Mouse (Mus musculus) lung, embryonic 15.5 days (tissue): ENCODE data around the gene Tmem266. TPM values are rescaled to one million over a fixed set of nuclear protein-coding genes. Genes with fewer than 3 reads are reported as not detected.

ENCODE experiments used
- ATAC-seq: fragments of 200-750 bp; cut with Nextera tagmentation; 2 replicates; pipeline ENCODE4 v1.8.0; 2017; ENCODE audit warnings: moderate number of reproducible peaks, borderline replicate concordance; ENCODE audit not compliant: low FRiP score, low TSS enrichment; ENCODE audit errors: extremely low read depth
- H3K27ac ChIP-seq: fragments of 300-500 bp; sonication (generic); 2 replicates; pipeline ENCODE4 v1.5.1; 2015; ENCODE audit warnings: moderate library complexity, mild to moderate bottlenecking, inconsistent platforms
- H3K27me3 ChIP-seq: fragments of 300-500 bp; sonication (generic); 2 replicates; pipeline ENCODE4 v1.6.1; 2015; ENCODE audit warnings: inconsistent platforms
- H3K36me3 ChIP-seq: fragments of 300-500 bp; sonication (generic); 2 replicates; pipeline ENCODE4 v1.6.1; 2015; ENCODE audit warnings: inconsistent platforms
- H3K4me1 ChIP-seq: fragments of 300-500 bp; sonication (generic); 2 replicates; pipeline ENCODE4 v1.6.1; 2015; ENCODE audit warnings: inconsistent platforms
- H3K4me2 ChIP-seq: fragments of 300-500 bp; sonication (generic); 2 replicates; pipeline ENCODE4 v1.6.1; 2015; ENCODE audit warnings: inconsistent platforms, mild to moderate bottlenecking, moderate library complexity
- H3K4me3 ChIP-seq: fragments of 300-500 bp; sonication (generic); 2 replicates; pipeline ENCODE4 v1.5.1; 2015; ENCODE audit warnings: mild to moderate bottlenecking, inconsistent platforms
- H3K9ac ChIP-seq: fragments of 300-500 bp; sonication (generic); 2 replicates; pipeline ENCODE4 v1.6.1; 2015; ENCODE audit warnings: inconsistent platforms
- H3K9me3 ChIP-seq: fragments of 300-500 bp; sonication (generic); 2 replicates; pipeline ENCODE4 v1.6.1; 2016; ENCODE audit warnings: inconsistent platforms
- WGBS: fragments of 180-500 bp; shearing (Covaris S2); methylation state at CpG from one replicate; pipeline ENCODE4 v1.1.7; 2015; 5-methylcytosine and 5-hydroxymethylcytosine counted together
- polyA plus RNA-seq: library from polyadenylated mRNA; unstranded; fragments of >200 nt; fragmentation: Nextera tagmentation; extraction: Ambion mirVana; gene quantifications from 2 replicates; pipeline ENCODE4 v1.2.1, GENCODE M21; 2015

The Tmem266 gene
- polyA plus RNA-seq, 1 experiment from 2014 or later: 0.24 TPM

- Histone ChIP-seq H3K4me3 (no peak overlapping the region), H3K36me3 (no peaks in the 10 kb centered on the region), H3K27ac (no peak overlapping the region), H3K4me1 (no peaks in the 10 kb centered on the region), H3K9ac (no peak overlapping the region), H3K27me3 (no peaks in the 10 kb centered on the region), H3K4me2 (no peak overlapping the region), H3K9me3 (no peaks in the 10 kb centered on the region)
- 52% methylated on average over 2 of the region's 2 CpGs for WGBS
- ATAC-seq: no peak
Measured at GRCm38 (mm10) chr9:55406773-55407172, 80.1 kb downstream of the Tmem266 start.

GRCm38 (mm10) chr9:55408851-55409250 lies 82.1 kb downstream of the Tmem266 start:
- WGBS: 29% methylated on average over 4 of the region's 4 CpGs

DNA sequence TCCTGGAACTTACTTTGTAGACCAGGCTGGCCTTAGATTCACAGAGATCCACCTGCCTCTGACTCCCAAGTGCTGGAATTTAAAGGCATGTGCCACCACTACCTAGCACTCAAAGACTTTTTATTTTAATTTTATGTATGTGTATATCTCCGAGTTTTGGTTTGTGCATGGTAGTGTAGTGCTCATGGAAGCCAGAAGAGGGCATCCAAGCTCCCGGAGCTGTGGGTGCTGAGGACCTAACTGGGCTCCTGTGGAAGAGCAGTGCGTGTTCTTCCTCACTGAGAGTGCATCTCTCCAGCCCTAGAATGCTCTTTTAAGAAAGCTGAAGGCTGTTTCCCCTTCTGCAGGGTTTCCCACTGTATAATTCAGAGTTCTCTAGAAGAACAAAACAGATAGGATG lies 83.1 kb downstream of the Tmem266 start:
- H3K4me1 ChIP-seq: no peaks in the 10 kb centered on the region
- no peak overlapping the region for H3K4me2 ChIP-seq
- WGBS: 36% methylated on average over 3 of the region's 3 CpGs
- H3K36me3 ChIP-seq: no peaks in the 10 kb centered on the region
- no peaks in the 10 kb centered on the region for H3K9me3 ChIP-seq
- no peak for ATAC-seq
- H3K4me3 ChIP-seq: no peak overlapping the region
- H3K27ac ChIP-seq: no peak overlapping the region
- H3K27me3 ChIP-seq: no peaks in the 10 kb centered on the region
- no peak overlapping the region for H3K9ac ChIP-seq

More at GRCm38 (mm10) chr9:55408851-55409250, 82.1 kb downstream of the Tmem266 start:
- Histone ChIP-seq H3K4me1 (no peaks in the 10 kb centered on the region), H3K4me2 (no peak overlapping the region), H3K9ac (no peak overlapping the region), H3K4me3 (no peak overlapping the region), H3K27me3 (no peaks in the 10 kb centered on the region), H3K27ac (no peak overlapping the region), H3K9me3 (no peaks in the 10 kb centered on the region), H3K36me3 (no peaks in the 10 kb centered on the region)
- ATAC-seq: no peak

GRCm38 (mm10) chr9:55410430-55410829 lies 83.7 kb downstream of the Tmem266 start:
- Histone ChIP-seq H3K27ac (no peak overlapping the region), H3K4me3 (no peak overlapping the region), H3K9ac (no peak overlapping the region), H3K4me1 (no peaks in the 10 kb centered on the region), H3K4me2 (no peak overlapping the region), H3K36me3 (no peaks in the 10 kb centered on the region), H3K27me3 (no peaks in the 10 kb centered on the region), H3K9me3 (no peaks in the 10 kb centered on the region)
- WGBS: 35% methylated on average over 6 of the region's 6 CpGs
- no peak for ATAC-seq

- no peak overlapping the region for H3K27ac ChIP-seq
- ATAC-seq: no peak
Measured at GRCm38 (mm10) chr9:55411154-55411553, 84.4 kb downstream of the Tmem266 start.

DNA sequence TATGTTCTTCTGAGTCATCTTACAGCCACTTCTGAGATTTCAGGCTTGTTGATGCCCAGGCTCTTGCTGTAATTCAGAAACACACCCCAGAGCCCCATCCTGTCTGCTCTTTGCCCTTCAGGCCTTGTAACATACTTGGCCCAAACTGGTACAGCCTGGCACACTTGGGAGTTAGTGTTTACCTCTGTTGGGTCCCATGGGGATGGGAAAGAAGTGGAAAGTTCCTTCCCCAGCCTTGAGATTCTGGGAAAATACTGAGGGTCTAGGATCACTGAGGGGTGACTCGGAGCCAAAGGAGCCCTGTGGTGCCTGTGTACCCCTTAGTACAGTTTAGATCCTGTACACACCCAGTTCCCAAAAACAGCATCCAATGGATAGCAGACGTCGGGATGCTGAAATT lies 95.1 kb downstream of the Tmem266 start:
- H3K36me3 ChIP-seq: no peaks in the 10 kb centered on the region
- ATAC-seq: no peak
- 85% methylated on average over 3 of the region's 3 CpGs for WGBS

More at GRCm38 (mm10) chr9:55411154-55411553, 84.4 kb downstream of the Tmem266 start:
- H3K4me3 ChIP-seq: no peak overlapping the region
- H3K9me3 ChIP-seq: no peaks in the 10 kb centered on the region
- H3K9ac ChIP-seq: no peak overlapping the region
- 40% methylated on average over 6 of the region's 6 CpGs for WGBS
- no peaks in the 10 kb centered on the region for H3K4me1 ChIP-seq
- no peak overlapping the region for H3K4me2 ChIP-seq
- H3K36me3 ChIP-seq: no peaks in the 10 kb centered on the region
- no peaks in the 10 kb centered on the region for H3K27me3 ChIP-seq

DNA sequence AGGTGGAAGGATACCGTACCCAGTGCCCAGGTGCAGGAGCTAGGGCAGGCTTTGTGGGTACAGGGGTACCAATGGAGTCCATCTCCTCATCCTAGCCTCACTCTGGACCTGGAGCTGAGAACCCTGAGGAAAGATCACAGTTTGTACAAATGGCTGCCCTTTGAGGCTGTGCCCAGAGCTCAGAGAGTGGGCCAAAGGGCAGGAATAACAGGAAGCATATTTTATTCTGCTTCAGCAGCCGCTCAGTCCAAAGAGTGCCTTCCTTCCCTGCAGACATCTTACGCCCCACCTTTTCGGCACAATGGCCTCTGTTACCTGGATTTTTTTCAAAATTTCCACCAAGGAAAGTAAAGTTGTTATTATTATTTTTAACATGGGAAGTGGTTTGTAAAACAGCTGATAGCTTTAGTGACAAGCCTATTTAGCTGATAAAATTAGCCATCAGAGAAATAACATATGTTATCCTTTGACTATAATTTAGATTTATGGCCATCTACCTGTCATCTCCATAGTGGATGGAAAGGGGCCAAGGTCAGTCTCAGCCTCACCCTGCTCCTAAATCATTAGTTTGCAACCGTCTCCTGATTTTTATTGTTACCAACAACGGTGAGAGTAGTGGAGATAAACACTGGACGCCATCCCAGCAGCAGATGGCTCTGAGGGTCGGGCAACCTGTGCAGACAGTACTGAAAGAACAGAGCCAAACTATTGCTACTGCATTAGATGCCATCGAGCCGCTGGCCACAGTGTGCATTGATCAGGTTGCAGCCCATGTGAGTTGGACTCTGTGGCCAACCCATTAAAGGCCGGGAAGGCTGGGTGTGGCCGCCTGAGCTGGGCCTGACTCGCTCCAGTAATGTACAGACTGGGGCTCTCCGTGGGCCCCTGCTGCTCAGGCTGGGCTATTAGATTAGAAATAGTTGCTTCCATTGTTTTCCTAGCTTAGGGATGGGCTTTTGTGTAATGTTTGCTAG lies 97.0 kb downstream of the Tmem266 start:
- no peaks in the 10 kb centered on the region for H3K36me3 ChIP-seq
- H3K27me3 ChIP-seq: no peaks in the 10 kb centered on the region
- no peak overlapping the region for H3K4me3 ChIP-seq
- 67% methylated on average over 14 of the region's 14 CpGs for WGBS
- no peak overlapping the region for H3K9ac ChIP-seq
- no peak for ATAC-seq
- H3K4me2 ChIP-seq: no peak overlapping the region
- no peaks in the 10 kb centered on the region for H3K4me1 ChIP-seq
- no peak overlapping the region for H3K27ac ChIP-seq
- H3K9me3 ChIP-seq: no peaks in the 10 kb centered on the region

More for the DNA sequence above, 95.1 kb downstream of the Tmem266 start:
- H3K9ac ChIP-seq: no peak overlapping the region
- no peak overlapping the region for H3K4me2 ChIP-seq
- no peak overlapping the region for H3K27ac ChIP-seq
- H3K4me1 ChIP-seq: no peaks in the 10 kb centered on the region
- no peak overlapping the region for H3K4me3 ChIP-seq
- no peaks in the 10 kb centered on the region for H3K9me3 ChIP-seq
- H3K27me3 ChIP-seq: no peaks in the 10 kb centered on the region

DNA sequence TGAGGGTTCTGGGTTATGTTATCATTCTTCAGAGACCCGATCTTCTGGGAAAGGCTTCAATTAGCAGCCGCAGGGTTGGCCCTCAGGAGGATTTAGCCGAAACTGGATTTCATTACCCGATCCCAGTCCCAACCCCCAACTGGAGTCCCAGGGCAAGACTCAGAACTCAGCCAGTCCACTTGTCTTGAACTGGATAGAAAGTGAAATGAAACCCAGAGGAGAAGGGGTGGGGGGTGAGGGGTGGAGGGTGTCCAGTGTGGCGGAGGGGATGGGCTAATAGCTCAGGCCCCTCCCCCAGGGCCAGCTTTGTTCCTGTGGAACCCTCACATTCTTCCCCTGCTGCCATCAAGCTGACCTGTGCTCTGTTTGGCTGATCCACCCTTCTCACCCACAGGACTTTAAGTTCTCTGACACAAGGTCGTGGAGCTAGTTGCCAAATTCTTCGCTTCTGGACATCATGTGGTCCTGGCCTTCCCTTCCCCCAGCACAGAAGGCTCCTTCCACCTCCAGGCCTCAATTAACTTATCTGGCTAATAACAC lies 98.6 kb downstream of the Tmem266 start:
- Histone ChIP-seq H3K27me3 (no peaks in the 10 kb centered on the region), H3K4me3 (no peak overlapping the region), H3K9me3 (no peaks in the 10 kb centered on the region), H3K4me2 (no peak overlapping the region), H3K36me3 (no peaks in the 10 kb centered on the region), H3K4me1 (no peaks in the 10 kb centered on the region), H3K9ac (no peak overlapping the region), H3K27ac (no peak overlapping the region)
- no peak for ATAC-seq
- WGBS: 62% methylated on average over 7 of the region's 7 CpGs

DNA sequence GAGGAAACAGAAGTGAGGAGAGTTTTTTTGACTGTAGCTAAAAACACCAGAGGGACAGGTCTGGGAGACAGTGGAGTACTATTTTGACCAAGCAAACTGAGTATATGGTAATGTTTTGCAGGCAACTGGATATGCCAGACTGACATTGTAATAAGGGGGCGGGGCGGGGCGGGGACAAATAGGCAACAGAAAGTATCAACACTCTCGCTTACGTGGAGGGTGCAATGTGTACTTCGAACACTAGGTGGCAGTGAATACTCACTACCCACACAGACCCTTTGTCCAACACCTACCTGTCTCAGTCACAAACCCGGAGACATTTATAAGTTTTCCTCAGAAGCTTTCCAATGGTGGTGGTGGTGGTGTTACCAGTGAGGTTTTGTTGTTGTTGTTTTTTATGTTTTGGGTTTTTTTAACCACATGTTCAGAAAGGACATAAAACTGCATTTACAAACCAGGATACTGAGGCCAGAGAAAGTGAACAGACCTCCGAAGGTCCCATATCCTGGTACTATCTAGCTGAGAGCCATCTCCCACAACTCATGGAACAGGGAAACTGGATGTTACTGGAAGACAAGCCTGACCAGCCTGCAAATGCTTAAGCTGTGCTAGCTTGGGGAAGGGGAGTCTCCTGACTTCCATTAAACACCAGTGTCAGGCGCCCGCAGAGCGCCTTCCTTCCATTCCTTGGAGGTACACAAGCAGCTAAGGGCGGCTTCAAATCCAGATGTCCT lies 102.7 kb downstream of the Tmem266 start:
- ATAC-seq: peak; percentile 40; the same call in 1 of the 2 replicates
- H3K4me3 ChIP-seq: peak overlapping the region; percentile 22
- H3K9ac ChIP-seq: peak overlapping the region; percentile 17; the same call in 1 of the 2 replicates
- H3K36me3 ChIP-seq: no peaks in the 10 kb centered on the region
- peak overlapping the region; percentile 41 for H3K4me2 ChIP-seq
- no peaks in the 10 kb centered on the region for H3K27me3 ChIP-seq
- H3K27ac ChIP-seq: 0 out of 2 replicates have a peak overlapping the region, but pooled peaks have one; percentile 5
- no peaks in the 10 kb centered on the region for H3K4me1 ChIP-seq
- no peaks in the 10 kb centered on the region for H3K9me3 ChIP-seq
- 28% methylated on average over 12 of the region's 12 CpGs for WGBS

- WGBS: 21% methylated on average over 20 of the region's 20 CpGs
- Histone ChIP-seq H3K27ac (0 out of 2 replicates have a peak overlapping the region, but pooled peaks have one; percentile 5), H3K4me2 (peak overlapping the region; percentile 41)
Measured at GRCm38 (mm10) chr9:55430133-55430532, 103.4 kb downstream of the Tmem266 start.

DNA sequence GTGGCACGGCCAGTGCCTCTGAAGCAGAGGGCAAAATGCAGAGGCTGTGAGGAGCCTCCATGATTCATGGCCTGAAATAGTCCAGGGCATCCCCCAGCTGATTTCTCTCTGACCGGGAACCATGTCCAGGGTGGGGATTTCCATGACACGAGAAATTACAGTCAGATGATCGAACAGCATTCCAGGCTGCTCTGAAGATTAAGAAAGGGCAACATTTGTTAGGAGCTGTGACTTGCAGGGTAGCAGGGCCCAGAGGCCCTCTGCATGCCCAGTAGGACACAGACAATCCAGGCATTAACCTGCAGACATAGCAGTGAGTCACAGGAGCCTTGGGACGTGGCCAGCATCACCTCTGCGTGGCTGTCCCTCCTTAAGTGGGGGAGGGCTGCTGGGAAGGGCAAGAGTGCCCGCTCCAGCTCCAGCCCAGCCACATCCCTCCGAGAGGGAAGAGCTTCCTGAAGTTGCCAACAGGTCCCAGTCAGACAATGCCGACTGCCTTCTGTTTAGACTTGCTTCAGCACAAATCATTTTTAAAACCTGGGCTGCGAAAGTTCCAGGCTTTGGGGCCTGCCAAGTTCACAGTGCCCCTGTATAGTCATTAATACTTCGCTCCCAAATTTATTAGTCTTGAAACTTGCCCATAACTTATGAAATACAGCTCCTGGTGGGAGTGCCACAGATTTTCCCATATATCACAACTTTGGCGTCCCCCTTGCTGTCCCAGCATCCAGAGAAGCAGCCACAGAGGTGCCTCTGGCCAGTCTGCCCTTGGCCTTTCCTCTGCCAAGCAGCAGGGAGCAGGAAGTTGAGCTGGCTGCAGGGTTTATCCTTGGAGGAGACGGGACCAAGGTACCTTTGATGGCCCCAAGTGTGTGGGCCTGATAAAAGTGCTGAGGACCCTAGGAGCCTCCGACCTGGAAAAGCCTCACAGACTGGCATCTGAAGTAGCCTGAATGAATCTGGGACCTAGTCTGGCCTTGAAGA lies 105.9 kb downstream of the Tmem266 start:
- WGBS: 58% methylated on average over 14 of the region's 14 CpGs
- no peak overlapping the region for H3K4me3 ChIP-seq
- no peak overlapping the region for H3K9ac ChIP-seq
- H3K27ac ChIP-seq: no peak overlapping the region
- H3K27me3 ChIP-seq: no peaks in the 10 kb centered on the region
- no peak for ATAC-seq
- no peak overlapping the region for H3K4me2 ChIP-seq
- no peaks in the 10 kb centered on the region for H3K4me1 ChIP-seq
- no peaks in the 10 kb centered on the region for H3K9me3 ChIP-seq
- H3K36me3 ChIP-seq: no peaks in the 10 kb centered on the region

More at GRCm38 (mm10) chr9:55430133-55430532, 103.4 kb downstream of the Tmem266 start:
- Histone ChIP-seq H3K36me3 (no peaks in the 10 kb centered on the region), H3K9me3 (no peaks in the 10 kb centered on the region), H3K4me1 (no peaks in the 10 kb centered on the region), H3K4me3 (peak overlapping the region; percentile 22), H3K9ac (peak overlapping the region; percentile 17; the same call in 1 of the 2 replicates), H3K27me3 (no peaks in the 10 kb centered on the region)
- ATAC-seq: peak; percentile 24; the same call in 1 of the 2 replicates
